Mouse (Mus musculus) thymus, adult 2 months (tissue): ENCODE results near the gene Fxr2.

Experiments
- CTCF ChIP-seq: fragments of 200-500 bp; IDR thresholded peaks from 2 replicates; pipeline ENCODE4 v1.5.1; 2012; ENCODE audit warnings: mild to moderate bottlenecking, control low read depth, low read length, moderate library complexity, borderline replicate concordance; ENCODE audit not compliant: control insufficient read depth, poor library complexity, insufficient read depth; ENCODE audit errors: extremely low read depth
- POLR2A ChIP-seq: fragments of 200-500 bp; IDR thresholded peaks from 2 replicates; pipeline ENCODE4 v1.6.1; 2012; ENCODE audit warnings: mild to moderate bottlenecking, low read length, control low read depth, moderate library complexity; ENCODE audit not compliant: control insufficient read depth, poor library complexity, insufficient read depth; ENCODE audit errors: extremely low read depth

DNA sequence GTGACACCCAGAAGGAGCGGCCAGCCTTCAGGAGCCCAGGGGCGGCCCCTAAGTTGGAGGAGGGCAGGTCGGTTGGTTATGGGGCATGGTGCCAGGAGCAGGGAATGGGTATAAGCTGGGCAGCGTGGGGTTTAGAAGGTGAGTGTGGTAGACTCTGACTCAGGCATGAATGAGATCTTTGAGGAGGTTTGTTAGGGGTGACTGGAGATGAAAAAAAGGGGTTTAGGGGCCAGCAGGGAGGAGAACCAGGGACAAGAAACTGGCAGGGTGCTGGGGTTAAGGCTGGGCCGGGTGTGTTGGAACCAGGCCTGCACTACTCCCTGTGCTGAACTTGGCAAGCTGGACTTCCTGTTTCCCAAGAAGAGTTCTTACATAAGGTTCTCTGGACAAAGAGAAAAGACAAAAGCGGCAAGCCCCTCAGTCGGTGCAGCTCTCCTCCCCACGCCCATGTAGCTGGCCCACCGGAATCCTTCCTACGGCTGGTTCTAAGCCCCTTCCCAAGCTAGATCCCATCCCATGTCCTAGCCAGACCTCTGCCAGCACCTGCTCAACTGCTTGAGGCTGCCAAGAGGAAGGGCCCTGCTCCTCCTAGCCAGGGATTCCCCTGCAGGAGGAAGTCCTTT lies 52.8 kb downstream of the Fxr2 start, which contains the start of gene Tnfsf13:
- TF ChIP-seq CTCF: no peak
- TF ChIP-seq POLR2A: no peak
